Mouse (Mus musculus): ENCODE data around the gene Pigyl. TPM values are rescaled to one million over a fixed set of nuclear protein-coding genes. Genes with fewer than 3 reads are reported as not detected.
A peak's percentile ranks its signal among the peaks of the same experiment; 100 is the strongest.

The Pigyl gene
- total RNA-seq, 1 experiment from 2014 or later = 16.3 TPM

DNA sequence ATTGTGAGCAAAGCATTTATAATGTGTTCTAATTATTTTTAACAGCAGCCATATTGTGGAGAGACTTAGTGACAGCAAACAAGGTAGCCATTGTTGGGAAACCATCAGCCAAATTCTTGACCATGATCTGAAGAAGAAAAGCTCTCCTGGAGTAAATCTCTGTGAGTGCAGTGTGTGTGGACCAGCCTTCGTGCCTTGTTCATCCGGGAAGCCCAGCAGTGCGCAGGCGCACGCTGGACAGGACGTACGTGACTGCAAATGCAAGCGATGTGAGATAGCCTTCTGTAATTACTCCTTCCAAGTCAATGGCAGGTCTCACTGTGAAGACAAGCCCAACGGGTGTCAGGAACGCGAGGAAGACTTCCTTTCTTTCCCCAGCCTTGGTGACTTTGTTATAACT lies 12.7 kb downstream of the Pigyl start:
- ATAC-seq (replicated peaks; ENCODE audit: low read depth, poor library complexity, severe bottlenecking) = no peak

DNA sequence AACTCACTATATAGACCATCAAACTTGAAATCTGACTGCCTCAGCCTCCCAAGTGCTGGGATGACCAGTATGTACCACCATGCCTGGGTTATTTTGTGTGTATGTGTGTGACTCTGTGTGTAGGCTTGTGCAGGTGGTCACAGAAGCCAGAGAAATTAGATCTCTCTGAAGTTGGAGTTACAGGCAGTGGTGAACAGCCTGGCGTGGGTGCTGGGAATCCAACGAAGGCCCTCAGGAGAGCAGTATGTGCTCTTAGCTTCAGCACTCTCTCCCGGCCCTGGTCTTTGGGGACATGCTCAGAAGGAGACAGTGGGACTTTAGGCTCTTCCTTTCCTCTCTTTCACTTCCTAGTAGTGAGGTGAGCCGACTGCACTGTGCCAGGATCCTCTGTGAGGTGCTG lies 15.7 kb downstream of the Pigyl start:
- no peak for ATAC-seq (replicated peaks; ENCODE audit: low read depth, poor library complexity, severe bottlenecking)

DNA sequence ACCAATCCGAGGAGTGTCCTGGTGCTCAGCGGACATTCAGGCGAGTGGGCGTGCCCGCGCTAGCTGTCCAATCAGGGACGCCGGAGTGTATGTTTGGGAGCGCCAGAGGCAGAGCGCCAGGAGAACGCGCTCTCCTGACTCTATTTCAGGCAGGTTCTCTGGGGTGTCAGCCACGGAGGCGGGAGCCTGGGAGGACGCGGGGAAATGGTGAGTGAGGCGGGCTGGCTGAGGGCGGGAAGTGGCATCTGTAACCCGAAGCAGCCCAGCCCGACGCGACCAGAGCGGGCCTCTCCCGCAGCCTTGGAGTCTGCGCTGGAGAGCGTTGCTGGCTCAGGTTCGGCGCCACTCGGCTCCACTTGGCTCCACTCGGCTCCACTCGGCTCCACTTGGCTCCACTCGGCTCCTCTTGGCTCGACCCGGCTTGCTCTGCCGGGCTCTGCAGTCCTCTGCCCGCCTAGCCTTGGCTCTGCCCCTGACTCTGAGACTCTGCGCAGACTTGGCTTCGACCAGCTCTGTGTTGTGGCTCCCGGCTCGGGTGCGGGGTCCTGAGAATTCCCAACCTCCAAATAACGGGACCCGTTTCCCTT lies 31.5 kb downstream of the Pigyl start, which contains the start of gene Zfp872:
Gene Zfp872 (plus strand): TSS at position 66 of the 587 bp plus-strand sequence.
- peak; percentile 25; the same call in 1 of the 2 replicates for ATAC-seq (replicated peaks; ENCODE audit: low read depth, poor library complexity, severe bottlenecking)

DNA sequence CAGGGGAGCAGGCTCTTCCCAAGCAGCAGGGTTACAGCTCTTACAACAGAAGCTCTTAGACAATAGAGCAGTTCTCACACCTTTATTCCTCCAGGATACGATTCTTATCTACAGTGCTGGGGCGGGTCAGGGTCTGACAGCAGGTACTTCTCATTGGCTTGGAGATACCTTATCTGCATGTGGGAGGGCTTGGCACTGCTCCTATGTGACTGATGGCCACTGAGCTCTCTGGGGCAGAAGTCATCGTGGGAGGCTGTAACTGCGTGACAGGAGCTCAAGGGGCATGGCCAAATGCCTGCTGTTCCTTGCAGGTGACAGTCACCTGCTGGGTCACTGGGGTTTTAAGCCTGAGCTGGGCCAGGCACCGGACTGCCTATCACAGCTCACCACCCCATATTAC lies 39.8 kb downstream of the Pigyl start:
- no peak for ATAC-seq (replicated peaks; ENCODE audit: low read depth, poor library complexity, severe bottlenecking)

Other genes with a start within 250 kb of the Pigyl start
- gene Rab3d, start 238.7 kb upstream of the Pigyl start, total RNA-seq (2017) = 12.5 and 17.1 TPM in 2 replicates
- not detected in 2 replicates for gene Ccdc159, start 229.4 kb upstream of the Pigyl start, total RNA-seq (2017)
- 12.1 and 14.1 TPM in 2 replicates for gene Tmem205, start 229.3 kb upstream of the Pigyl start, total RNA-seq (2017)
- 0.09 TPM in 1 of 2 replicates, not detected in the other for gene Plppr2, start 219.8 kb upstream of the Pigyl start, total RNA-seq (2017)
- gene Swsap1, start 201.1 kb upstream of the Pigyl start, total RNA-seq (2017) = 3.7 and 6.9 TPM in 2 replicates
- gene Epor, start 193.3 kb upstream of the Pigyl start, total RNA-seq (2017) = 11.0 and 22.8 TPM in 2 replicates
- not detected in 2 replicates for gene Rgl3, start 167.4 kb upstream of the Pigyl start, total RNA-seq (2017)
- not detected in 2 replicates for gene Ccdc151, start 154.2 kb upstream of the Pigyl start, total RNA-seq (2017)
- gene Prkcsh, start 154.0 kb upstream of the Pigyl start, total RNA-seq (2017) = 117 and 121 TPM in 2 replicates
- not detected in 2 replicates for gene Elavl3, start 104.8 kb upstream of the Pigyl start, total RNA-seq (2017)
- not detected in 2 replicates for gene Gm49318, start 85.6 kb upstream of the Pigyl start, total RNA-seq (2017)
- gene Zfp653, start 85.5 kb upstream of the Pigyl start, total RNA-seq (2017) = 5.7 and 7.9 TPM in 2 replicates
- gene Ecsit, start 71.4 kb upstream of the Pigyl start, total RNA-seq (2017) = 16.6 and 23.6 TPM in 2 replicates
- not detected in 2 replicates for gene Cnn1, start 57.6 kb upstream of the Pigyl start, total RNA-seq (2017)
- 35.3 and 38.1 TPM in 2 replicates for gene Elof1, start 39.7 kb upstream of the Pigyl start, total RNA-seq (2017)
- gene Acp5, start 21.1 kb upstream of the Pigyl start, total RNA-seq (2017) = 1.4 and 3.8 TPM in 2 replicates
- gene Zfp872, start 31.2 kb downstream of the Pigyl start, total RNA-seq (2017) = not detected in 2 replicates
- gene Zfp809, start 68.9 kb downstream of the Pigyl start, total RNA-seq (2017) = 38.4 and 41.9 TPM in 2 replicates
- 10.6 and 14.0 TPM in 2 replicates for gene Zfp599, start 103.0 kb downstream of the Pigyl start, total RNA-seq (2017)
- gene Zfp810, start 150.8 kb downstream of the Pigyl start, total RNA-seq (2017) = 13.1 and 20.7 TPM in 2 replicates
- gene Anln, start 232.3 kb downstream of the Pigyl start, total RNA-seq (2017) = 49.2 and 53.5 TPM in 2 replicates

All from common myeloid progenitor, adult 5-6 weeks (primary cell).